Mouse (Mus musculus) heart, embryonic 11.5 days (tissue): ENCODE results near the gene Agmat. TPM values are rescaled to one million over a fixed set of nuclear protein-coding genes. Genes with fewer than 3 reads are reported as not detected.

ENCODE experiments used
- ATAC-seq: fragments of 200-750 bp; cut with Nextera tagmentation; replicated peaks from 2 replicates; pipeline ENCODE4 v1.8.0; 2017; ENCODE audit warnings: moderate library complexity; ENCODE audit not compliant: insufficient number of reproducible peaks, low FRiP score, low TSS enrichment
- H3K27ac ChIP-seq: fragments of 300-500 bp; sonication (generic); 2 replicates; pipeline ENCODE4 v1.5.1; 2014; ENCODE audit warnings: mild to moderate bottlenecking, low read depth, low read length
- H3K27me3 ChIP-seq: fragments of 300-500 bp; sonication (generic); 2 replicates; pipeline ENCODE4 v1.6.1; 2014; ENCODE audit warnings: mild to moderate bottlenecking, low read length, mixed read lengths; ENCODE audit not compliant: control insufficient read depth, insufficient read depth
- H3K36me3 ChIP-seq: fragments of 300-500 bp; sonication (generic); 2 replicates; pipeline ENCODE4 v1.6.1; 2014; ENCODE audit warnings: mild to moderate bottlenecking, low read length, moderate library complexity, mixed read lengths; ENCODE audit not compliant: control insufficient read depth, insufficient read depth
- H3K4me1 ChIP-seq: fragments of 300-500 bp; sonication (generic); 2 replicates; pipeline ENCODE4 v1.6.1; 2014; ENCODE audit warnings: low read length; ENCODE audit not compliant: control insufficient read depth, insufficient read depth
- H3K4me2 ChIP-seq: fragments of 300-500 bp; sonication (generic); 2 replicates; pipeline ENCODE4 v1.6.1; 2014; ENCODE audit warnings: mild to moderate bottlenecking, moderate library complexity
- H3K4me3 ChIP-seq: fragments of 300-500 bp; sonication (generic); 2 replicates; pipeline ENCODE4 v1.5.1; 2014; ENCODE audit warnings: low read depth, low read length
- H3K9ac ChIP-seq: fragments of 300-500 bp; sonication (generic); 2 replicates; pipeline ENCODE4 v1.6.1; 2014; ENCODE audit warnings: mild to moderate bottlenecking, low read depth, low read length, moderate library complexity
- H3K9me3 ChIP-seq: fragments of 300-500 bp; sonication (generic); replicated peaks from 2 replicates; pipeline ENCODE4 v1.6.1; 2016; ENCODE audit warnings: low read length; ENCODE audit not compliant: control insufficient read depth
- WGBS: fragments of 180-500 bp; shearing (Covaris S2); extraction: QIAGEN DNeasy Blood & Tissue Kit; methylation state at CpG from one replicate; pipeline ENCODE4 v1.1.7; 2014; ENCODE audit not compliant: insufficient replicate concordance; 5-methylcytosine and 5-hydroxymethylcytosine counted together
- polyA plus RNA-seq: library from polyadenylated mRNA; unstranded; fragments of >200 nt; fragmentation: Nextera tagmentation; extraction: Ambion mirVana; gene quantifications from 2 replicates; pipeline ENCODE4 v1.2.1, GENCODE M21; 2014

Agmat gene
- polyA plus RNA-seq, 1 experiment from 2014 or later, result 0.80 TPM

DNA sequence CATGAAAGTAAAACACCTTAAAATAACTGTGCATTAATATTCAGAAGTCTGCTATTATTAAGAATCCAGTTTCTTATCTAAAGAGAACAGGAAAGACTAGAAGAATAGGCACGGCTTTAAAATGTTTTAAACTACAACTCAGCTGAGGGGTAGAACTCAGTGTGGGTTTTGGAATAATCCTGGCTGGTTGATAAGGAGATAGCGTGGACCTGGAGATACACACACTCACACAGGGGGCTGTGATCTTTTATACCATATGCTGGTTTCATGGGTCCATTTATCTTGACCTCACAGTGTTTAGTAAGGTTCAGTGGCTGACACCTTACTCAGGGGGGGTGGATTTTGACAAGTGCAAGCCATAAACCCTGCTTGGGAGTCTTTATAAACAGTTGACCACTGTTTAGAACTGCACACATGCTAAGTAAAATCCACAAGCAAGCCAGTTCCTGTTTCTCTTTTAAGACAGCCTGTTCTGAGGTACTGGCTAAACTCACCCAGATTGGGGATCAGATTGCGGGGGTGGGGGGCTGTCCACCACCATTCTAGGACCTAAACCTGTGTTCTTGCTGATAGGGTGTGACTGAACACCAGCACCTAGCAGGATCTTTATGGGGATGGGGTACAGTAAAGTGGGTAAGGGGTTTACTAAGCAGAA lies 43.2 kb downstream of the Agmat start:
- Histone ChIP-seq H3K27me3 (no peaks in the 10 kb centered on the region), H3K4me2 (peak overlapping the region; percentile 75), H3K4me3 (peak overlapping the region; percentile 96), H3K27ac (peak overlapping the region; percentile 80; the same call in 1 of the 2 replicates), H3K4me1 (peaks cover 6% of the 10 kb centered on the region), H3K9me3 (no peaks in the 10 kb centered on the region), H3K36me3 (peaks cover 5% of the 10 kb centered on the region), H3K9ac (peak overlapping the region; percentile 96)
- ATAC-seq, result no peak
- 33% methylated on average over 3 of the region's 3 CpGs for WGBS

- 0% methylated on average over 42 of the region's 42 CpGs for WGBS
- Histone ChIP-seq H3K4me2 (peak within 1 kb of the TSS; percentile 75), H3K36me3 (peaks cover under 1% of the 10 kb centered on the region), H3K9me3 (no peaks in the 10 kb centered on the region), H3K27me3 (no peaks in the 10 kb centered on the region), H3K27ac (peak within 1 kb of the TSS; percentile 80), H3K4me1 (peaks cover 14% of the 10 kb centered on the region), H3K4me3 (peak within 1 kb of the TSS; percentile 96), H3K9ac (peak within 1 kb of the TSS; percentile 96)
- ATAC-seq, result peak; percentile 83
Measured at GRCm38 (mm10) chr4:141790524-141790990, 44.1 kb downstream of the Agmat start, which contains the start of gene Dnajc16. Dnajc16 (minus strand) TSS chr4:141790931.

- Histone ChIP-seq H3K36me3 (peaks cover under 1% of the 10 kb centered on the region), H3K4me3 (no peak overlapping the region), H3K4me1 (peaks cover 14% of the 10 kb centered on the region), H3K4me2 (no peak overlapping the region), H3K9me3 (no peaks in the 10 kb centered on the region), H3K27ac (no peak overlapping the region), H3K27me3 (no peaks in the 10 kb centered on the region), H3K9ac (no peak overlapping the region)
- ATAC-seq, result no peak
- WGBS, result 84% methylated on average over 7 of the region's 7 CpGs
Measured at GRCm38 (mm10) chr4:141791486-141791885, 45.0 kb downstream of the Agmat start.

GRCm38 (mm10) chr4:141791951-141792350 lies 45.5 kb downstream of the Agmat start:
- WGBS, result 86% methylated on average over 8 of the region's 8 CpGs

DNA sequence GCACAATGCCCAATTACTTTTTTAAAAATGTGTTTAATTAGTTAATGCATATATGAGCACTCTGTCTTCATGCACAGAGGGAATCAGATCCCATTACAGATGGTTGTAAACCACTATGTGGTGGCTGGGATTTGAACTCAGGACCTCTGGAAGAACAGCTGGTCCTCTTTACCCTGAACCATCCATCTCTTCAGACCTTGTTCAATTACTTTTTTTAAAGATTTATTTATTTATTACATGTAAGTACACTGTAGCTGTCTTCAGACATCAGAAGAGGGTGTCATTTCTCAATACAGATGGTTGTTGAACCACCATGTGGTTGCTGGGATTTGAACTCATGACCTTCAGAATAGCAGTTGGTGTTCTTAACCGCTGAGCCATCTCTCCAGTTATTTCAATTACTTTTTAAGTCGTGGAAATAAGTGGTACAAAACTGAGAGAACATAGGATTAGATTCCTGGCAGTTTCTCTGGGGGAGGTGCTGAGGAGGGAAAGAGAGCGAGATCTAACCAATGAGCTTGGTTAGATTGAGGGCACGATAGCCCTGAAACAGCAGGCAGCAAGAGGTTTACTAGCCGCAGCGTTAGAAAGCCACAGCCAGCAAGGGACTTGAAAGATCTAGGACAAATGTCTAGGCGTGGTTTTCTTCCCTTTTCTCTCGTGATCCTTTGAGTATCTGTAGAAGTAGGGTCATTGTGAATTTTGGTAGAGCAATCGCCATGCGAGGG lies 46.2 kb downstream of the Agmat start:
- peaks cover 5% of the 10 kb centered on the region for H3K36me3 ChIP-seq
- no peak for ATAC-seq
- H3K4me3 ChIP-seq, result peak overlapping the region; percentile 74
- H3K9me3 ChIP-seq, result no peaks in the 10 kb centered on the region
- H3K4me1 ChIP-seq, result peaks cover 14% of the 10 kb centered on the region
- H3K27me3 ChIP-seq, result no peaks in the 10 kb centered on the region
- peak overlapping the region; percentile 95 for H3K27ac ChIP-seq
- H3K4me2 ChIP-seq, result peak overlapping the region; percentile 63
- WGBS, result 11% methylated on average over 10 of the region's 10 CpGs
- H3K9ac ChIP-seq, result peak overlapping the region; percentile 52

More at GRCm38 (mm10) chr4:141791951-141792350, 45.5 kb downstream of the Agmat start:
- Histone ChIP-seq H3K9me3 (no peaks in the 10 kb centered on the region), H3K4me2 (no peak overlapping the region), H3K27me3 (no peaks in the 10 kb centered on the region), H3K4me1 (peaks cover 14% of the 10 kb centered on the region), H3K36me3 (peaks cover 3% of the 10 kb centered on the region; the same call in 1 of the 2 replicates), H3K9ac (no peak overlapping the region), H3K4me3 (no peak overlapping the region), H3K27ac (no peak overlapping the region)
- no peak for ATAC-seq

- peak; percentile 89 for ATAC-seq
- Histone ChIP-seq H3K27me3 (no peaks in the 10 kb centered on the region), H3K9ac (peak within 1 kb of the TSS; percentile 80), H3K4me3 (peak within 1 kb of the TSS; percentile 74), H3K4me2 (peak within 1 kb of the TSS; percentile 63), H3K36me3 (peaks cover 5% of the 10 kb centered on the region), H3K27ac (peak within 1 kb of the TSS; percentile 95), H3K4me1 (peaks cover 14% of the 10 kb centered on the region), H3K9me3 (no peaks in the 10 kb centered on the region)
- under 1% methylated on average over 78 of the region's 80 CpGs for WGBS
Measured at GRCm38 (mm10) chr4:141793282-141794151, 47.0 kb downstream of the Agmat start, which contains the start of gene Casp9. Casp9 (plus strand) TSS chr4:141793612.

GRCm38 (mm10) chr4:141794152-141794535 lies 47.7 kb downstream of the Agmat start:
- Histone ChIP-seq H3K4me3 (peak overlapping the region; percentile 74), H3K27me3 (no peaks in the 10 kb centered on the region), H3K27ac (peak overlapping the region; percentile 95), H3K4me2 (peak overlapping the region; percentile 63), H3K36me3 (peaks cover 5% of the 10 kb centered on the region), H3K9me3 (no peaks in the 10 kb centered on the region), H3K4me1 (peaks cover 14% of the 10 kb centered on the region), H3K9ac (peak overlapping the region; percentile 80)
- ATAC-seq, result no peak
- WGBS, result 12% methylated on average over 5 of the region's 5 CpGs

DNA sequence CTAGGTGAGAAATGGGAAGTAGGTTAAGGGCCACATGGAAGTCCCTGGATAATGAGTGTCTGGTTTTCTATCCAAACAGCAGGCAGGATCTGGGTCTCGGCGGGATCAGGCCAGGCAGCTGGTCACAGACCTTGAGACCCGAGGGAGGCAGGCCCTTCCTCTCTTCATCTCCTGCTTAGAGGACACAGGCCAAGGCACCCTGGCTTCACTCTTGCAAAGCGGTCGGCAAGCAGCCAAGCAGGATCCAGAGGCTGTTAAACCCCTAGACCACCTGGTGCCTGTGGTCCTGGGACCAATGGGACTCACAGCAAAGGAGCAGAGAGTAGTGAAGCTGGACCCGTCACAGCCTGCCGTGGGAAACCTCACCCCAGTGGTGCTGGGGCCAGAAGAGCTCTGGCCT lies 49.9 kb downstream of the Agmat start:
- no peaks in the 10 kb centered on the region for H3K9me3 ChIP-seq
- peaks cover 8% of the 10 kb centered on the region for H3K4me1 ChIP-seq
- H3K9ac ChIP-seq, result no peak overlapping the region
- no peak overlapping the region for H3K4me3 ChIP-seq
- ATAC-seq, result no peak
- H3K36me3 ChIP-seq, result peaks cover 5% of the 10 kb centered on the region
- no peaks in the 10 kb centered on the region for H3K27me3 ChIP-seq
- WGBS, result 80% methylated on average over 7 of the region's 7 CpGs
- H3K27ac ChIP-seq, result no peak overlapping the region
- no peak overlapping the region for H3K4me2 ChIP-seq
